8 mouse cellular contexts compared by ENCODE assay signal in the genomic region with DNA sequence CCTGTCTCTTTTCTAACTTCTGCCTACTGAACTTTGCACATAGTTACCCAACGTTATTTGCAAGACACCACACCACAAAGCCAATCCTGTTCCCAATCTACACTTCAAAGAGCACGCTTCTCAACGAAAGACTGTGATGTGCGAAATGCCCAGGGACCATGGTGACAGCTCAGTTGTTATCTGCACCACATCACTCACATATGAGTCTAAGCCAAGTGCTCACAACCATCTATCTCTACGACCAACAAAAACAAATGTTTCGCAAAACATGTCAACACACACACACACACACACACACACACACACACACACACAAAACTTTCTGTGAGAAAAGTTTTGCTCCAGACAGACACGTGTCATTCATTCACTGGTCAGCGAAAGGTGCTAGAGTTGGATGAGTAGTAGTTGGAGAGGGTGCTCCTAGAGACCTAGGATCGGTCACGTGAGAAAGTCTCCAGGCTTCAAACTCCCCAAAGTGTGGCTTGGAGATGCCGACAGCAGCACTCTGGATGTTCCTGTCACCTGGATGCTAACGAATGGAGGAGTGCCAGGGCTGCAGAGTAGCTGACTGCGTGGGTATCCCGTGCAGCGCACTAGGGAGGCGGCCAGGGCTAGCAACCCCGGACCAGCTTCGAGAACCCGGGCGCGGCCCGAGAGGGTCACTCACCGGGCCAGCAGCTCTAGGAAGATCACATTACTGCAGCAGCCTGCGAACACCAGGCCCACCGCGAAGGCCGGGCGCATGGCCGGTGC. TPM values are rescaled to one million over a fixed set of nuclear protein-coding genes. Genes with fewer than 3 reads are reported as not detected.
DNase-seq lines count a peak whose midpoint lies in the region; ATAC-seq and TF ChIP-seq lines count a peak whose summit lies in the region.

No protein-coding gene starts in this region.

- peak; percentile 86 for ATAC-seq in heart, embryonic 12.5 days (ENCODE audit: insufficient number of reproducible peaks, low FRiP score)
- ATAC-seq in limb, embryonic 11.5 days (ENCODE audit: insufficient number of reproducible peaks, low FRiP score, low TSS enrichment, low read depth): peak; percentile 80

- H3K36me3 ChIP-seq in heart, embryonic 12.5 days: peaks cover 4% of the 10 kb centered on the region; the same call in 1 of the 2 replicates
- no peaks in the 10 kb centered on the region for H3K36me3 ChIP-seq in limb, embryonic 11.5 days (ENCODE audit: control insufficient read depth, insufficient read depth, low read length)

- no peak for DNase-seq in heart, postnatal 36 days
- DNase-seq in CD8-positive naive resting alpha-beta T cell, adult 2 months (ENCODE audit: low read depth in 2 of 2, low spot score in 2 of 2): peak; percentile 29 to 30
- DNase-seq in limb, embryonic 11.5 days (ENCODE audit: low spot score): no peak
- peak; percentile 74 for DNase-seq in naive thymus-derived CD4-positive, alpha-beta T cell, adult 2 months (ENCODE audit: low read depth)
- DNase-seq in right cerebral cortex, adult 18-20 months: no peak
- no peak for DNase-seq in layer of hippocampus, postnatal 14 days (ENCODE audit: low spot score in 2 of 2)

- peak overlapping the region; percentile 84 for H3K9ac ChIP-seq in heart, embryonic 12.5 days
- H3K9ac ChIP-seq in limb, embryonic 11.5 days (ENCODE audit: low read length): peak overlapping the region; percentile 75

- peak overlapping the region; percentile 90 for H3K4me2 ChIP-seq in heart, embryonic 12.5 days
- H3K4me2 ChIP-seq in limb, embryonic 11.5 days (ENCODE audit: low read depth, severe bottlenecking): peak overlapping the region; percentile 74

- 0 out of 2 replicates have a peak, but pooled peaks cover 4% of the 10 kb centered on the region for H3K9me3 ChIP-seq in heart, embryonic 12.5 days (replicated peaks)
- no peaks in the 10 kb centered on the region for H3K9me3 ChIP-seq in limb, embryonic 11.5 days (ENCODE audit: control insufficient read depth, low read length)

- TF ChIP-seq POLR2A in embryonic fibroblast, embryonic 13.5 days (IDR thresholded peaks at IDR 0.05; ENCODE audit: low read depth, low read length): no peak

- H3K27ac ChIP-seq in heart, embryonic 12.5 days (ENCODE audit: poor library complexity, severe bottlenecking): peak overlapping the region; percentile 84
- peak overlapping the region; percentile 22 for H3K27ac ChIP-seq in embryonic fibroblast, embryonic 13.5 days (ENCODE audit: insufficient read depth, low read length)
- peak overlapping the region; percentile 68 for H3K27ac ChIP-seq in limb, embryonic 11.5 days (replicated peaks; ENCODE audit: low read depth, low read length)

- H3K4me3 ChIP-seq in heart, embryonic 12.5 days: peak overlapping the region; percentile 95
- peak overlapping the region; percentile 94 for H3K4me3 ChIP-seq in embryonic fibroblast, embryonic 13.5 days (ENCODE audit: insufficient read depth, low read length)
- H3K4me3 ChIP-seq in limb, embryonic 11.5 days (ENCODE audit: low read depth, low read length): peak overlapping the region; percentile 85

- H3K27me3 ChIP-seq in heart, embryonic 12.5 days (replicated peaks): no peaks in the 10 kb centered on the region
- no peaks in the 10 kb centered on the region for H3K27me3 ChIP-seq in limb, embryonic 11.5 days (ENCODE audit: control insufficient read depth, insufficient read depth, low read length)

- intact Hi-C loops in heart, postnatal 36 days (cut with DNase I): loop anchor here (5.0 to 10.0 kb wide), 4 partner anchors 149 to 1114 kb away; a partner anchor contains a TSS

- 2% methylated on average over 29 of the region's 29 CpGs for WGBS in heart, embryonic 12.5 days
- 3% methylated on average over 29 of the region's 29 CpGs for WGBS in limb, embryonic 11.5 days

- peaks cover 26% of the 10 kb centered on the region for H3K4me1 ChIP-seq in heart, embryonic 12.5 days (replicated peaks)
- no peaks in the 10 kb centered on the region; the same call in 1 of the 2 replicates for H3K4me1 ChIP-seq in embryonic fibroblast, embryonic 13.5 days (ENCODE audit: control insufficient read depth, insufficient read depth, low read length)
- peaks cover 5% of the 10 kb centered on the region; the same call in 1 of the 2 replicates for H3K4me1 ChIP-seq in limb, embryonic 11.5 days (ENCODE audit: control insufficient read depth, insufficient read depth, low read length)

- no peak for TF ChIP-seq CTCF in embryonic fibroblast, embryonic 13.5 days (IDR thresholded peaks at IDR 0.05; ENCODE audit: borderline replicate concordance, insufficient read depth, low read length)

RNA-seq across cellular contexts. Expression of a gene that starts 0.6 kb away (rescaled TPM):
- polyA plus RNA-seq in heart, embryonic 12.5 days (2016; fragmentation: Nextera tagmentation; extraction: Ambion mirVana): 42.8 and 49.3 TPM in 2 replicates
- total RNA-seq in heart, postnatal 36 days (2021): 1 to 10 TPM; 7.5 to 9.6 TPM
- polyA plus RNA-seq in embryonic fibroblast, embryonic 13.5 days (2011; ENCODE audit: insufficient read length, low read depth, missing spikeins): 51.3 and 55.4 TPM in 2 replicates
- 47.3 and 49.8 TPM in 2 replicates for polyA plus RNA-seq in limb, embryonic 11.5 days (2014; fragmentation: Nextera tagmentation; extraction: Ambion mirVana)
- 10 to 100 TPM; 45.7 to 45.9 TPM for total RNA-seq in layer of hippocampus, postnatal 14 days (2021)

Comparison
In these comparisons a context has a peak if more than half of its experiments do, and no peak if none do; other contexts are left out.
1. H3K27ac ChIP-seq: peak in every context shown above with its lines; median percentile 84 in heart, embryonic 12.5 days; 68 in limb, embryonic 11.5 days; 22 in embryonic fibroblast, embryonic 13.5 days.
2. DNase-seq: peak in CD8-positive naive resting alpha-beta T cell, adult 2 months (2 of 2) and naive thymus-derived CD4-positive, alpha-beta T cell, adult 2 months (single experiment); none in heart, postnatal 36 days (0 of 2), limb, embryonic 11.5 days (single experiment), right cerebral cortex, adult 18-20 months (single experiment) and layer of hippocampus, postnatal 14 days (0 of 2).
3. Peak in every context shown above with its lines, with median percentiles within 50 percentile points of each other: H3K4me3 ChIP-seq.